Mouse (Mus musculus): Measurements from ENCODE around the gene Ube2b. TPM values are rescaled to one million over a fixed set of nuclear protein-coding genes. Genes with fewer than 3 reads are reported as not detected.

Ube2b gene
- polyA plus RNA-seq, 1 experiment, result 179 TPM

- Histone ChIP-seq H3K36me3 (ENCODE audit: control insufficient read depth, insufficient read depth, low read length) (no peaks in the 10 kb centered on the region), H3K27ac (ENCODE audit: control insufficient read depth, insufficient read depth, low read depth, low read length) (no peak overlapping the region), H3K4me3 (ENCODE audit: control insufficient read depth, low read depth, low read length) (no peak overlapping the region), H3K4me1 (ENCODE audit: control insufficient read depth, insufficient read depth, low read length) (no peaks in the 10 kb centered on the region), H3K27me3 (ENCODE audit: control insufficient read depth, insufficient read depth, low read length) (no peaks in the 10 kb centered on the region)
- TF ChIP-seq CTCF (IDR thresholded peaks at IDR 0.05; ENCODE audit: control insufficient read depth, insufficient read depth, insufficient replicate concordance, low read depth, low read length) (no peak), POLR2A (IDR thresholded peaks at IDR 0.05; ENCODE audit: control insufficient read depth, low read depth, low read length) (no peak)
Measured at GRCm38 (mm10) chr11:51957760-51958159, 42.8 kb downstream of the Ube2b start.

DNA sequence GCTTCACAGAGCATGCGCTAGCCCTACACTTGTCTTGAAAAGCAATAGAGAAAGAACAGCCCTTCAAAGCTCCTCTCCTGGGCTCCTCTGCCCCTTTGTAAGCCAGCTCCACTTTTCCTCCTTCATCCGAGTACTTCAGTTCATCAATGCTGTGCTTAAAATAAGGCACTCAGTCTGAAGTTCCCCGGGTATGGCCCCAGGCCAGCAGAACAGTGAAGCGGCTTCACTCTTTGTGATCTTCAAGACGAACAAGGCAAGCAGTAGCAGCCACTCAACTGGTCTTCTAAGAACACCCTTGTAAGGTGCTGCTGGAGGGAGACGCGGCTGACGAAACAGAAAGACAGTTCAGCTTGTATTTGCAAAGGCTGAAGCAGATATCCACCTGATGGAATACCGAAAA is 44.5 kb downstream of the Ube2b start:
- H3K27me3 ChIP-seq (ENCODE audit: control insufficient read depth, insufficient read depth, low read length), result no peaks in the 10 kb centered on the region
- H3K27ac ChIP-seq (ENCODE audit: control insufficient read depth, insufficient read depth, low read depth, low read length), result no peak overlapping the region
- H3K4me1 ChIP-seq (ENCODE audit: control insufficient read depth, insufficient read depth, low read length), result no peaks in the 10 kb centered on the region
- TF ChIP-seq CTCF (IDR thresholded peaks at IDR 0.05; ENCODE audit: control insufficient read depth, insufficient read depth, insufficient replicate concordance, low read depth, low read length), result no peak
- no peak for TF ChIP-seq POLR2A (IDR thresholded peaks at IDR 0.05; ENCODE audit: control insufficient read depth, low read depth, low read length)
- no peaks in the 10 kb centered on the region for H3K36me3 ChIP-seq (ENCODE audit: control insufficient read depth, insufficient read depth, low read length)
- H3K4me3 ChIP-seq (ENCODE audit: control insufficient read depth, low read depth, low read length), result no peak overlapping the region

- Histone ChIP-seq H3K4me3 (ENCODE audit: control insufficient read depth, low read depth, low read length) (no peak overlapping the region), H3K36me3 (ENCODE audit: control insufficient read depth, insufficient read depth, low read length) (no peaks in the 10 kb centered on the region), H3K27ac (ENCODE audit: control insufficient read depth, insufficient read depth, low read depth, low read length) (no peak overlapping the region), H3K4me1 (ENCODE audit: control insufficient read depth, insufficient read depth, low read length) (no peaks in the 10 kb centered on the region), H3K27me3 (ENCODE audit: control insufficient read depth, insufficient read depth, low read length) (no peaks in the 10 kb centered on the region)
- TF ChIP-seq POLR2A (IDR thresholded peaks at IDR 0.05; ENCODE audit: control insufficient read depth, low read depth, low read length) (no peak), CTCF (IDR thresholded peaks at IDR 0.05; ENCODE audit: control insufficient read depth, insufficient read depth, insufficient replicate concordance, low read depth, low read length) (no peak)
Measured at GRCm38 (mm10) chr11:51951861-51952420, 48.6 kb downstream of the Ube2b start.

DNA sequence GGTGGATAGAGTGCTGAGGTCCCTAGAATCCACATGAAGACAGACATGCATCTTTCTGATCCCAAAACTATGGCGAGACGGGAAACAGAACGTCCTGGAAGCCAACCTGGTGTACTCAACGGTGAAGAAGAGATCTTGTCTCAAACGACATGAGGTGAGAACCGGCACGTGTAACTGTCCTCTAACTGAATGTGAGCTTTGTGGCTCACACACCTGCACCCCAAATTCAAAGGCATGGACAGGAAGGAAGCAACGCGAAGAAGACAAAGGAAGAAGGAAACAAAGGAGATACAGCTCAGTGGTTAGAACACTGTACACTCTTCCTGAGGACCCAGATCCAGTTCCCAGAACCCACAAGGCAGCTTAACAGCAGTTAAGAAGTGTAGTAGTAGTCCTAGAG is 50.6 kb downstream of the Ube2b start:
- Histone ChIP-seq H3K27ac (ENCODE audit: control insufficient read depth, insufficient read depth, low read depth, low read length) (no peak overlapping the region), H3K27me3 (ENCODE audit: control insufficient read depth, insufficient read depth, low read length) (no peaks in the 10 kb centered on the region), H3K4me1 (ENCODE audit: control insufficient read depth, insufficient read depth, low read length) (no peaks in the 10 kb centered on the region), H3K36me3 (ENCODE audit: control insufficient read depth, insufficient read depth, low read length) (no peaks in the 10 kb centered on the region), H3K4me3 (ENCODE audit: control insufficient read depth, low read depth, low read length) (no peak overlapping the region)
- TF ChIP-seq CTCF (IDR thresholded peaks at IDR 0.05; ENCODE audit: control insufficient read depth, insufficient read depth, insufficient replicate concordance, low read depth, low read length) (no peak), POLR2A (IDR thresholded peaks at IDR 0.05; ENCODE audit: control insufficient read depth, low read depth, low read length) (no peak)

- no peaks in the 10 kb centered on the region for H3K4me1 ChIP-seq (ENCODE audit: control insufficient read depth, insufficient read depth, low read length)
- H3K36me3 ChIP-seq (ENCODE audit: control insufficient read depth, insufficient read depth, low read length), result no peaks in the 10 kb centered on the region
- no peak overlapping the region for H3K27ac ChIP-seq (ENCODE audit: control insufficient read depth, insufficient read depth, low read depth, low read length)
- H3K4me3 ChIP-seq (ENCODE audit: control insufficient read depth, low read depth, low read length), result no peak overlapping the region
- H3K27me3 ChIP-seq (ENCODE audit: control insufficient read depth, insufficient read depth, low read length), result no peaks in the 10 kb centered on the region
- TF ChIP-seq POLR2A (IDR thresholded peaks at IDR 0.05; ENCODE audit: control insufficient read depth, low read depth, low read length) (no peak), CTCF (IDR thresholded peaks at IDR 0.05; ENCODE audit: control insufficient read depth, insufficient read depth, insufficient replicate concordance, low read depth, low read length) (no peak)
Measured at GRCm38 (mm10) chr11:51949155-51949840, 51.3 kb downstream of the Ube2b start.

- Histone ChIP-seq H3K4me3 (ENCODE audit: control insufficient read depth, low read depth, low read length) (no peak overlapping the region), H3K27me3 (ENCODE audit: control insufficient read depth, insufficient read depth, low read length) (no peaks in the 10 kb centered on the region), H3K36me3 (ENCODE audit: control insufficient read depth, insufficient read depth, low read length) (no peaks in the 10 kb centered on the region), H3K27ac (ENCODE audit: control insufficient read depth, insufficient read depth, low read depth, low read length) (no peak overlapping the region), H3K4me1 (ENCODE audit: control insufficient read depth, insufficient read depth, low read length) (no peaks in the 10 kb centered on the region)
- TF ChIP-seq CTCF (IDR thresholded peaks at IDR 0.05; ENCODE audit: control insufficient read depth, insufficient read depth, insufficient replicate concordance, low read depth, low read length) (no peak), POLR2A (IDR thresholded peaks at IDR 0.05; ENCODE audit: control insufficient read depth, low read depth, low read length) (no peak)
Measured at GRCm38 (mm10) chr11:51946144-51946543, 54.4 kb downstream of the Ube2b start.

- Histone ChIP-seq H3K27me3 (ENCODE audit: control insufficient read depth, insufficient read depth, low read length) (no peaks in the 10 kb centered on the region), H3K4me3 (ENCODE audit: control insufficient read depth, low read depth, low read length) (no peak overlapping the region), H3K27ac (ENCODE audit: control insufficient read depth, insufficient read depth, low read depth, low read length) (no peak overlapping the region), H3K36me3 (ENCODE audit: control insufficient read depth, insufficient read depth, low read length) (no peaks in the 10 kb centered on the region), H3K4me1 (ENCODE audit: control insufficient read depth, insufficient read depth, low read length) (no peaks in the 10 kb centered on the region)
- no peak for TF ChIP-seq POLR2A (IDR thresholded peaks at IDR 0.05; ENCODE audit: control insufficient read depth, low read depth, low read length)
- no peak for TF ChIP-seq CTCF (IDR thresholded peaks at IDR 0.05; ENCODE audit: control insufficient read depth, insufficient read depth, insufficient replicate concordance, low read depth, low read length)
Measured at GRCm38 (mm10) chr11:51945548-51945947, 55.0 kb downstream of the Ube2b start.
